Mouse (Mus musculus): ENCODE measurements around the gene Ubl7. TPM values are rescaled to one million over a fixed set of nuclear protein-coding genes. Genes with fewer than 3 reads are reported as not detected.

Gene Ubl7
- polyA plus RNA-seq (2012) = 79.6 and 88.1 TPM in 2 replicates

GRCm38 (mm10) chr9:57910254-57911160 is at the start of gene Ubl7:
Gene Ubl7, plus strand, starts transcription at chr9:57910979.

DNA sequence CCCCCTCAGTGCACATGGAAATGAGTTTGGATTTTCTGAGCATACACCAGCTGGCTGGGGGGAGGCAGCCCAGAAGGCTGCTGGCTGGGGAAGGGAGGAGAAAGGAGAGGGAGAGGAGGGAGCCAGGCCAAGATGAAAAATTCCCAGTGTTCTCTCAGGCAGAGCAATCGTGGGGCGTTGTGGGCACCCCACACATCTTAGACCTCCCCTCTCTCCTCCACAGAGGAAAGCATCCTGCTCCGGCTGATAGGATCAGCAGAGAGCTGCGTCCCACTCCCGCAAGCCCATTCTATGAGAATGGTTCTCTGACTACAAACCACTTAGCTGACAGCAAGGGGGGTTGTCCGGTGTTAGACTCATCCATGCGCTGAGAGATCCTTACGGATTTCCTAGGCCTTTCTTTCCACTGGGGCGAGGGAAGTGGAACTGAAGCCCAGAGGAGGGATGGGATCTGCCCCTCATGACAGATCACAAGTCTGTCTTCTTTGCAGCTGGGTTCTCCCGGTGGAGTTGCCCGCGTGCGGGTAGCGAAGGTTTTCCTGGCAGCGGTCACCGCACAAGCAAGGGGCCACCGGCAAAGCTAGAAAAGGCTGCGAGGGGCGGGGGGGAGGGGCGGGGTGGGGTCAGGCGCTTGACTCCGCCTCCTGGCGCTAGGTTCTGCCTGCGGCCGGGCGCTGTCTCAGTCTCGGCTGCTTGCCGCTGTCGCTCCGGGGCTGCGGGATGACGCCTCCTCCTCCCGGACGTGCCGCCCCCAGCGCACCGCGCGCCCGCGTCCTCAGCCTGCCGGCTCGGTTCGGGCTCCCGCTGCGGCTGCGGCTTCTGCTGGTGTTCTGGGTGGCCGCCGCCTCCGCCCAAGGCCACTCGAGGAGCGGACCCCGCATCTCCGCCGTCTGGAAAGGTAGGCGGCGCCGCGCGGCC is 28.9 kb downstream of the Ubl7 start, which contains the start of gene Sema7a:
Sema7a (plus strand) TSS at position 682 of the 918 bp plus-strand sequence.

Other genes starting within 250 kb of the Ubl7 start
- not detected in 2 replicates for gene Cyp1a2, start 227.3 kb upstream of the Ubl7 start, polyA plus RNA-seq (2012)
- 0.08 and 0.12 TPM in 2 replicates for gene Cyp1a1, start 223.1 kb upstream of the Ubl7 start, polyA plus RNA-seq (2012)
- gene Edc3, start 202.4 kb upstream of the Ubl7 start, polyA plus RNA-seq (2012) = 11.6 and 12.9 TPM in 2 replicates
- 70.6 and 84.9 TPM in 2 replicates for gene Clk3, start 145.1 kb upstream of the Ubl7 start, polyA plus RNA-seq (2012)
- gene Arid3b, start 74.2 kb upstream of the Ubl7 start, polyA plus RNA-seq (2012) = 3.6 and 5.7 TPM in 2 replicates
- gene Sema7a, start 29.1 kb downstream of the Ubl7 start, polyA plus RNA-seq (2012) = 2.3 and 3.0 TPM in 2 replicates
- 0.49 and 0.76 TPM in 2 replicates for gene Cyp11a1, start 95.4 kb downstream of the Ubl7 start, polyA plus RNA-seq (2012)
- gene Stra6, start 152.8 kb downstream of the Ubl7 start, polyA plus RNA-seq (2012) = not detected in 2 replicates
- gene Ccdc33, start 207.8 kb downstream of the Ubl7 start, polyA plus RNA-seq (2012) = not detected in 2 replicates